33 mouse cellular contexts compared by ENCODE assay signal in genomic region chr14:78300914-78301313, GRCm38 (mm10). TPM values are rescaled to one million over a fixed set of nuclear protein-coding genes. Genes with fewer than 3 reads are reported as not detected.
"Had no signal": no experiment of that assay in that cellular context is flagged by ENCODE, and none has a peak within 500 bp of the region (broad histone marks: within the 10 kb centered on the region; RNA-seq: fewer than 3 reads in every experiment).

No protein-coding gene starts in this region.

- H3K4me2 ChIP-seq: heart, embryonic 11.5 days; heart, embryonic 13.5 days; heart, embryonic 15.5 days; hindbrain, embryonic 12.5 days; hindbrain, embryonic 14.5 days; kidney, embryonic 15.5 days; limb, embryonic 13.5 days; limb, embryonic 15.5 days; liver, embryonic 12.5 days had no signal

- H3K27ac ChIP-seq: gastrocnemius, adult 2 months; heart, adult 2 months; heart, embryonic 13.5 days; heart, embryonic 15.5 days; hindbrain, embryonic 10.5 days; hindbrain, embryonic 12.5 days; hindbrain, embryonic 14.5 days; kidney, embryonic 15.5 days; kidney, postnatal 0 days; layer of hippocampus, adult 2 months; left cerebral cortex, adult 2 months; limb, embryonic 13.5 days; limb, embryonic 15.5 days; liver, embryonic 12.5 days; liver, embryonic 14.5 days had no signal

- ATAC-seq: hindbrain, embryonic 16.5 days; intestine, embryonic 16.5 days; liver, embryonic 12.5 days had no signal

- H3K4me3 ChIP-seq: gastrocnemius, adult 2 months; heart, adult 2 months; heart, embryonic 13.5 days; heart, embryonic 15.5 days; hindbrain, embryonic 10.5 days; hindbrain, embryonic 12.5 days; kidney, embryonic 15.5 days; layer of hippocampus, adult 2 months; left cerebral cortex, adult 2 months; limb, embryonic 13.5 days; limb, embryonic 15.5 days; liver, embryonic 12.5 days had no signal

- H3K9me3 ChIP-seq: heart, embryonic 13.5 days; heart, embryonic 15.5 days; hindbrain, embryonic 10.5 days; hindbrain, embryonic 12.5 days; kidney, embryonic 15.5 days; limb, embryonic 13.5 days; limb, embryonic 15.5 days; liver, embryonic 12.5 days had no signal

- H3K9ac ChIP-seq: heart, embryonic 13.5 days; heart, embryonic 15.5 days; hindbrain, embryonic 12.5 days; hindbrain, embryonic 14.5 days; kidney, embryonic 15.5 days; limb, embryonic 13.5 days; limb, embryonic 15.5 days; liver, embryonic 12.5 days; liver, embryonic 14.5 days had no signal

- H3K4me1 ChIP-seq: heart, embryonic 13.5 days; heart, embryonic 15.5 days; hindbrain, embryonic 10.5 days; hindbrain, embryonic 12.5 days; kidney, embryonic 15.5 days; limb, embryonic 13.5 days; limb, embryonic 15.5 days; liver, embryonic 12.5 days had no signal

- DNase-seq: gastrocnemius, adult 2 months; gastrocnemius, postnatal 10 days; gastrocnemius, postnatal 25 days; heart, adult 2 months; heart, postnatal 14 days; heart, postnatal 4 days; kidney, adult 11 months; kidney, adult 2 months; kidney, adult 9 months; kidney, postnatal 14 days; kidney, postnatal 36 days had no signal

- H3K36me3 ChIP-seq: heart, embryonic 13.5 days; heart, embryonic 15.5 days; hindbrain, embryonic 10.5 days; hindbrain, embryonic 12.5 days; kidney, embryonic 15.5 days; limb, embryonic 13.5 days; limb, embryonic 15.5 days; liver, embryonic 12.5 days had no signal

RNA-seq across cellular contexts. Expression of gene Tnfsf11, which starts 6.9 kb away (rescaled TPM):
- total RNA-seq: gastrocnemius, adult 2 months; gastrocnemius, postnatal 25 days; gastrocnemius, postnatal 4 days; heart, postnatal 4 days; layer of hippocampus, adult 2 months; layer of hippocampus, postnatal 25 days; left cerebral cortex, adult 2 months; left cerebral cortex, postnatal 36 days had no signal
- polyA plus RNA-seq: heart, adult 2 months; hindbrain, embryonic 16.5 days; intestine, embryonic 14.5 days; limb, embryonic 11.5 days; liver, adult 2 months had no signal
